Mouse (Mus musculus) bone marrow macrophage, adult 2 months (primary cell): ENCODE measurements around the gene 3110001I22Rik. TPM values are rescaled to one million over a fixed set of nuclear protein-coding genes. Genes with fewer than 3 reads are reported as not detected.
A peak's percentile ranks its signal among the peaks of the same experiment; 100 is the strongest.

ENCODE experiments used
- H3K27ac ChIP-seq: 2 replicates; pipeline ENCODE4 v1.5.1; 2012; ENCODE audit warnings: low read depth, low read length; ENCODE audit not compliant: insufficient read depth
- H3K4me1 ChIP-seq: 2 replicates; pipeline ENCODE4 v1.6.1; 2012; ENCODE audit warnings: low read length; ENCODE audit not compliant: control insufficient read depth, insufficient read depth
- H3K4me3 ChIP-seq: 2 replicates; pipeline ENCODE4 v1.5.1; 2012; ENCODE audit warnings: mild to moderate bottlenecking, low read length, moderate library complexity; ENCODE audit not compliant: insufficient read depth
- CTCF ChIP-seq: IDR thresholded peaks from 2 replicates; pipeline ENCODE4 v1.5.1; 2012; ENCODE audit warnings: low read depth, mild to moderate bottlenecking, low read length, moderate library complexity
- POLR2A ChIP-seq: IDR thresholded peaks from 2 replicates; pipeline ENCODE4 v1.6.1; 2012; ENCODE audit warnings: mild to moderate bottlenecking, low read depth, low read length, borderline replicate concordance
- polyA plus RNA-seq: library from polyadenylated mRNA; stranded (reverse); fragments of >200 nt; gene quantifications from 2 replicates; pipeline ENCODE4 v1.2.4, GENCODE M21; 2012; ENCODE audit not compliant: missing spikeins, insufficient read depth, insufficient read length

The 3110001I22Rik gene
- polyA plus RNA-seq, 1 experiment = 3.6 TPM

- H3K4me3 ChIP-seq = no peak overlapping the region
- no peak overlapping the region for H3K27ac ChIP-seq
- TF ChIP-seq POLR2A (no peak), CTCF (no peak)
- H3K4me1 ChIP-seq = peaks cover 14% of the 10 kb centered on the region
These were observed 43.2 kb downstream of the 3110001I22Rik start for GRCm38 (mm10) chr16:13714910-13715309.

GRCm38 (mm10) chr16:13716821-13717553 is 45.3 kb downstream of the 3110001I22Rik start:
- no peak overlapping the region for H3K4me3 ChIP-seq
- peaks cover 14% of the 10 kb centered on the region for H3K4me1 ChIP-seq
- H3K27ac ChIP-seq = peak overlapping the region; percentile 87
- TF ChIP-seq POLR2A (no peak), CTCF (no peak)

DNA sequence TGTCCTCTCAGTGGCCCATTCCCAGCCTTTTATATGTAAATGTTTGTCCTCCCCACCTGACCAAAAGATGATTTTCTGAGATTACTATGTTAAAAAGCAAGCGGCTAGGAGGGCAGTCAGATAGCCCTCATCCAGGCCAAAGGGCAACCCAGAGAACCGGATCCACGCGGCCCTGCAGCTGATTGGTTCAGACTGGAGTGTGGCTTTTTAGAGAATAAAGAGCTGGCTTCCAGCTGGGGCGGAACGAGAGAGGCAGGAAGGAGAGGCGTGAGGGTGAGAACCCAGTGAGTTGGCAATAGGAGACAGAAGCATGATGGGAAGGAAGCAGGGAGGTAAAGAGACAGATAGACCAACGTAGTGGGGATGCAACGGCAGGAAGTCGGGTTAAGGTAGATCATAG is 51.2 kb downstream of the 3110001I22Rik start:
- TF ChIP-seq CTCF (no peak), POLR2A (no peak)
- no peak overlapping the region for H3K4me3 ChIP-seq
- H3K4me1 ChIP-seq = no peaks in the 10 kb centered on the region
- no peak overlapping the region for H3K27ac ChIP-seq

DNA sequence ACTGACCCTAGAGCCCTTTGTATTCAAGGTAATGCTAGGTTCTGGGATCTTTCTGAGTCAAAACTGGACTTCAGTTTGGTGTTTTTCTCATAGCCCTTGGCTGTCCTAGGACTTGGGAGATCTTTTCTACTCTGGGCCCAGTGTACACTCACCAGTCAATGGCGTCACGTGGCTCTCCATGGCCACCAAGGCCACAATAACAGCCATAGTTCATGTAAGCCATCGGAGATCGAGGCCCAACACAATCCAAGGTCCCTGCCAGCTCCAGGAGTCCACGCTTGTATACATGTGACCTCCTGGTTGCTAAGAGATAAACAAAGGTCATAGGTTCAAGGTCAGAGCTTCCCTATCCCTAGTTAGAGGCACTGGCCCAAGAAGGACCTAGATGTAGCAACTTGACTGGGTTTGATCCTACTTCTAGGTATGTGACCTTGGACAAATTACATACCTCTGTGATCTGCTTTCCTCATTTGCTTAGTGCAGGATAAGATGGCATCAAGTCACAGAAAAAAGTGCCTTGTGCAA is 56.1 kb downstream of the 3110001I22Rik start:
- H3K4me3 ChIP-seq = no peak overlapping the region

More for the DNA sequence above, 56.1 kb downstream of the 3110001I22Rik start:
- no peak overlapping the region for H3K27ac ChIP-seq
- H3K4me1 ChIP-seq = peaks cover 3% of the 10 kb centered on the region; the same call in 1 of the 2 replicates
- TF ChIP-seq POLR2A (no peak), CTCF (no peak)

Other genes with a start within 250 kb of the 3110001I22Rik start
- gene Parn, start 3.8 kb upstream of the 3110001I22Rik start, polyA plus RNA-seq = 11.6 and 14.7 TPM in 2 replicates
- 37.5 and 51.0 TPM in 2 replicates for gene Bfar, start 71 bp upstream of the 3110001I22Rik start, polyA plus RNA-seq
- not detected in 2 replicates for gene Pla2g10, start 59.1 kb downstream of the 3110001I22Rik start, polyA plus RNA-seq
- 14.4 and 16.7 TPM in 2 replicates for gene Rrn3, start 108.8 kb downstream of the 3110001I22Rik start, polyA plus RNA-seq
- 81.3 and 90.9 TPM in 2 replicates for gene Ntan1, start 146.9 kb downstream of the 3110001I22Rik start, polyA plus RNA-seq
- gene Pdxdc1, start 231.2 kb downstream of the 3110001I22Rik start, polyA plus RNA-seq = 85.6 and 93.5 TPM in 2 replicates
- 4.8 and 5.8 TPM in 2 replicates for gene Mpv17l, start 231.2 kb downstream of the 3110001I22Rik start, polyA plus RNA-seq